Mouse (Mus musculus): ENCODE results near the gene Bex3. TPM values are rescaled to one million over a fixed set of nuclear protein-coding genes. Genes with fewer than 3 reads are reported as not detected.

Gene Bex3
- polyA plus RNA-seq, 2 experiments = 224 to 227 TPM

GRCm38 (mm10) chrX:136244574-136245229 lies 25.4 kb upstream of the Bex3 start, which contains the start of gene Tceal9:
Gene Tceal9 (plus strand): TSS chrX:136245079.
- ATAC-seq (ENCODE audit: insufficient read depth) (peak; percentile 92), DNase-seq (ENCODE audit: low read depth in 3 of 3, low spot score in 3 of 3) (peak; percentile 72 to 77 (median 74))
- Histone ChIP-seq H3K4me1 (replicated peaks; ENCODE audit: control insufficient read depth in 2 of 2, insufficient read depth in 2 of 2, low read length in 1 of 2) (no peaks in the 10 kb centered on the region), H3K36me3 (replicated peaks; ENCODE audit: control insufficient read depth, insufficient read depth, low read depth) (no peaks in the 10 kb centered on the region), H3K9ac (replicated peaks) (peak within 1 kb of the TSS; percentile 68), H3K4me3 (ENCODE audit: insufficient read depth in 1 of 2, low read depth in 2 of 2, low read length in 2 of 2) (peak within 1 kb of the TSS; percentile 70 to 93), H3K9me3 (ENCODE audit: control insufficient read depth, low read length) (no peaks in the 10 kb centered on the region), H3K27me3 (ENCODE audit: control insufficient read depth, insufficient read depth, low read length) (no peaks in the 10 kb centered on the region), H3K4me2 (ENCODE audit: low read depth) (peak within 1 kb of the TSS; percentile 76), H3K27ac (peak within 1 kb of the TSS; percentile 35; the same call in 1 of the 2 replicates)
- no peak for TF ChIP-seq CTCF (IDR thresholded peaks at IDR 0.05; ENCODE audit: low read depth)
- no peak for TF ChIP-seq EP300 (IDR thresholded peaks at IDR 0.05; ENCODE audit: low read depth)
- 12% methylated on average over 20 of the region's 20 CpGs for WGBS (ENCODE audit: insufficient replicate concordance)

GRCm38 (mm10) chrX:136245521-136246071 lies 24.5 kb upstream of the Bex3 start:
- no peaks in the 10 kb centered on the region for H3K36me3 ChIP-seq (replicated peaks; ENCODE audit: control insufficient read depth, insufficient read depth, low read depth)
- DNase-seq (ENCODE audit: low read depth in 3 of 3, low spot score in 3 of 3) (no peak), ATAC-seq (ENCODE audit: insufficient read depth) (peak; percentile 68)
- peak overlapping the region; percentile 35; the same call in 1 of the 2 replicates for H3K27ac ChIP-seq
- peak overlapping the region; percentile 68 for H3K9ac ChIP-seq (replicated peaks)
- H3K4me3 ChIP-seq (ENCODE audit: insufficient read depth in 1 of 2, low read depth in 2 of 2, low read length in 2 of 2) = peak overlapping the region; percentile 70 to 93
- 21% methylated on average over 15 of the region's 15 CpGs for WGBS (ENCODE audit: insufficient replicate concordance)
- H3K4me2 ChIP-seq (ENCODE audit: low read depth) = peak overlapping the region; percentile 76
- no peaks in the 10 kb centered on the region for H3K27me3 ChIP-seq (ENCODE audit: control insufficient read depth, insufficient read depth, low read length)
- H3K9me3 ChIP-seq (ENCODE audit: control insufficient read depth, low read length) = no peaks in the 10 kb centered on the region
- H3K4me1 ChIP-seq (replicated peaks; ENCODE audit: control insufficient read depth in 2 of 2, insufficient read depth in 2 of 2, low read length in 1 of 2) = no peaks in the 10 kb centered on the region
- no peak for TF ChIP-seq EP300 (IDR thresholded peaks at IDR 0.05; ENCODE audit: low read depth)
- TF ChIP-seq CTCF (IDR thresholded peaks at IDR 0.05; ENCODE audit: low read depth) = no peak

GRCm38 (mm10) chrX:136248811-136249210 lies 21.2 kb upstream of the Bex3 start:
- H3K4me1 ChIP-seq (replicated peaks; ENCODE audit: control insufficient read depth in 2 of 2, insufficient read depth in 2 of 2, low read length in 1 of 2) = peaks cover 0 to 9% of the 10 kb centered on the region in 2 experiments; a peak in 2 of 4 replicates
- 75% methylated on average over 6 of the region's 6 CpGs for WGBS (ENCODE audit: insufficient replicate concordance)
- H3K4me3 ChIP-seq (ENCODE audit: insufficient read depth in 1 of 2, low read depth in 2 of 2, low read length in 2 of 2) = no peak overlapping the region
- H3K27ac ChIP-seq = no peak overlapping the region
- H3K9ac ChIP-seq (replicated peaks) = no peak overlapping the region
- H3K36me3 ChIP-seq (replicated peaks; ENCODE audit: control insufficient read depth, insufficient read depth, low read depth) = no peaks in the 10 kb centered on the region
- H3K9me3 ChIP-seq (ENCODE audit: control insufficient read depth, low read length) = no peaks in the 10 kb centered on the region
- no peak overlapping the region for H3K4me2 ChIP-seq (ENCODE audit: low read depth)
- H3K27me3 ChIP-seq (ENCODE audit: control insufficient read depth, insufficient read depth, low read length) = no peaks in the 10 kb centered on the region
- DNase-seq (ENCODE audit: low read depth in 3 of 3, low spot score in 3 of 3) = no peak
- TF ChIP-seq CTCF (IDR thresholded peaks at IDR 0.05; ENCODE audit: low read depth) = no peak
- no peak for TF ChIP-seq EP300 (IDR thresholded peaks at IDR 0.05; ENCODE audit: low read depth)
- no peak for ATAC-seq (ENCODE audit: insufficient read depth)

GRCm38 (mm10) chrX:136249671-136250070 lies 20.4 kb upstream of the Bex3 start:
- ATAC-seq (ENCODE audit: insufficient read depth) = no peak

GRCm38 (mm10) chrX:136252023-136252729 lies 17.9 kb upstream of the Bex3 start:
- Histone ChIP-seq H3K4me3 (ENCODE audit: insufficient read depth in 1 of 2, low read depth in 2 of 2, low read length in 2 of 2) (no peak overlapping the region), H3K4me1 (replicated peaks; ENCODE audit: control insufficient read depth in 2 of 2, insufficient read depth in 2 of 2, low read length in 1 of 2) (peaks cover 0 to 9% of the 10 kb centered on the region in 2 experiments; a peak in 2 of 4 replicates), H3K9ac (replicated peaks) (no peak overlapping the region), H3K36me3 (replicated peaks; ENCODE audit: control insufficient read depth, insufficient read depth, low read depth) (no peaks in the 10 kb centered on the region), H3K27me3 (ENCODE audit: control insufficient read depth, insufficient read depth, low read length) (no peaks in the 10 kb centered on the region), H3K27ac (no peak overlapping the region), H3K4me2 (ENCODE audit: low read depth) (peak overlapping the region; percentile 29), H3K9me3 (ENCODE audit: control insufficient read depth, low read length) (no peaks in the 10 kb centered on the region)
- TF ChIP-seq CTCF (IDR thresholded peaks at IDR 0.05; ENCODE audit: low read depth) (no peak), EP300 (IDR thresholded peaks at IDR 0.05; ENCODE audit: low read depth) (peak; percentile 45; the same call in 1 of the 2 replicates)
- ATAC-seq (ENCODE audit: insufficient read depth) (peak; percentile 87), DNase-seq (ENCODE audit: low read depth in 3 of 3, low spot score in 3 of 3) (peak in 1 of 3 experiments; percentile 14)
- 25% methylated on average over 6 of the region's 6 CpGs for WGBS (ENCODE audit: insufficient replicate concordance)

More at GRCm38 (mm10) chrX:136249671-136250070, 20.4 kb upstream of the Bex3 start:
- H3K27me3 ChIP-seq (ENCODE audit: control insufficient read depth, insufficient read depth, low read length) = no peaks in the 10 kb centered on the region
- WGBS (ENCODE audit: insufficient replicate concordance) = 64% methylated on average over 7 of the region's 7 CpGs
- H3K4me2 ChIP-seq (ENCODE audit: low read depth) = no peak overlapping the region
- no peaks in the 10 kb centered on the region for H3K9me3 ChIP-seq (ENCODE audit: control insufficient read depth, low read length)
- H3K4me3 ChIP-seq (ENCODE audit: insufficient read depth in 1 of 2, low read depth in 2 of 2, low read length in 2 of 2) = no peak overlapping the region
- no peak for TF ChIP-seq CTCF (IDR thresholded peaks at IDR 0.05; ENCODE audit: low read depth)
- H3K9ac ChIP-seq (replicated peaks) = no peak overlapping the region
- H3K27ac ChIP-seq = no peak overlapping the region
- no peak for DNase-seq (ENCODE audit: low read depth in 3 of 3, low spot score in 3 of 3)
- H3K36me3 ChIP-seq (replicated peaks; ENCODE audit: control insufficient read depth, insufficient read depth, low read depth) = no peaks in the 10 kb centered on the region
- peaks cover 0 to 9% of the 10 kb centered on the region in 2 experiments; a peak in 2 of 4 replicates for H3K4me1 ChIP-seq (replicated peaks; ENCODE audit: control insufficient read depth in 2 of 2, insufficient read depth in 2 of 2, low read length in 1 of 2)

Data from liver, embryonic 14.5 days (tissue).